Mouse (Mus musculus) testis, adult 2 months (tissue): ENCODE measurements around the gene Cdc25a.

Experiments used
- CTCF ChIP-seq: fragments of 200-500 bp; IDR thresholded peaks from 2 replicates; pipeline ENCODE4 v1.5.1; 2012; ENCODE audit warnings: low read depth, mild to moderate bottlenecking, inconsistent platforms, low read length, moderate library complexity; ENCODE audit not compliant: control insufficient read depth, insufficient read depth, insufficient replicate concordance
- POLR2A ChIP-seq: fragments of 200-500 bp; IDR thresholded peaks from 2 replicates; pipeline ENCODE4 v1.6.1; 2012; ENCODE audit warnings: low read depth, mild to moderate bottlenecking, inconsistent platforms, low read length, moderate library complexity; ENCODE audit not compliant: control insufficient read depth

DNA sequence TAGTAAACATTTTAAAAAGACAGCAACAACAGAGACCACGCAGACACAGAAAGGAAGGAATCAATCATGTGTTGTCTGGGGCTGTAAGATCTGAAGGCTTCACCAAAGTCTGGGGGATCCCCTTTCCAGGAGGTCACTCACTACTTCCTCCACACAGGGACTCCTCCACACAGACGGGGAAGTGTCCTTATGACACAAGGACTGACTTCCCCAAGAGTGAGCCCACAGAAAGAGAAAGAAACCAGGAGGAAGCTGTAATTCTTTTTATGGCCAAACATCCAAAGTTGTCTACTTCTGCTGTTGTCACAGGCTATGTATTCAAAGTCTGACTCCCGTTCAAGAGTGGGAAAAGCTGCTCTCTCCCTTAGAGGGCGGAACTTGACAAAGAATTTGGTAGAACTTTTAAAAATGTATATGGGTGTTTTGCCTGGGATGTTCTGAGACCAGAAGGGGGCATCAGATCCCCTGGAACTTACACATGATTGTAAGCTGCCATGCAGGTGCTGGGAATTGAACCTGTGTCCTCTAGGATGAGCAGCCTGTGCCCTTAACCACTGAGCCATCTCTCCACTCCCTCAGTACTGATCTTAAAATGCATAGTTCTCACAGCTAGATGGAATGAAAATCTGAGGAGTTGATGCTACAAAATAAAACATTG, 39.0 kb downstream of the Cdc25a start:
- TF ChIP-seq CTCF (no peak), POLR2A (no peak)
